Mouse (Mus musculus): ENCODE results near the gene Prkce. TPM values are rescaled to one million over a fixed set of nuclear protein-coding genes. Genes with fewer than 3 reads are reported as not detected.
A peak's percentile ranks its signal among the peaks of the same experiment; 100 is the strongest.

Gene Prkce
- polyA plus RNA-seq, 2 experiments = 0.32 to 0.37 TPM

DNA sequence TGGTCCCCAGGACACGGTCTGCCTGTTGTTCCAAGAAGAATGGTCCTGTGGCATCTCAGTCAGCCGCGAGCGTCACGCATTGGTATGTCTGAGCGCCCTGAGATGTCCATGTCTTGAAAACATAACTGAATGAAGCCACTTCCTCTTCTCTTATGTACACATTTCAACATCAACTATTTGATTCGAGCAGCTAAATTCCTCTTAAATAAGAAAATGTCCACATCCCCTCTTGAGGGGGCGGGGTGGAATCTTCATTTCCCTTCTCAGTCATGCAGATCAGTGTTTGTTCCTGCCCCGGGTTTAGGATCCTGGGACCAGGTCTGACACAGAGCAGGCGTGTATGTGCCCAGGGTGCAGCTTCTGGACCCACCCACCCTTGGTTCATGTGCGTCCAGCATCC, 211.0 kb downstream of the Prkce start:
- 61% methylated on average over 11 of the region's 11 CpGs for WGBS (ENCODE audit: insufficient replicate concordance)
- H3K4me1 ChIP-seq (replicated peaks; ENCODE audit: control insufficient read depth in 2 of 2, insufficient read depth in 2 of 2, low read length in 1 of 2) = peaks cover 0 to 8% of the 10 kb centered on the region in 2 experiments; a peak in 1 of 4 replicates
- DNase-seq (ENCODE audit: low read depth in 3 of 3, low spot score in 3 of 3) (no peak), ATAC-seq (ENCODE audit: insufficient read depth) (no peak)
- no peak overlapping the region for H3K27ac ChIP-seq
- H3K4me2 ChIP-seq (ENCODE audit: low read depth) = no peak overlapping the region
- H3K27me3 ChIP-seq (ENCODE audit: control insufficient read depth, insufficient read depth, low read length) = no peaks in the 10 kb centered on the region
- no peak overlapping the region for H3K9ac ChIP-seq (replicated peaks)
- H3K9me3 ChIP-seq (ENCODE audit: control insufficient read depth, low read length) = no peaks in the 10 kb centered on the region
- no peaks in the 10 kb centered on the region for H3K36me3 ChIP-seq (replicated peaks; ENCODE audit: control insufficient read depth, insufficient read depth, low read depth)
- TF ChIP-seq EP300 (IDR thresholded peaks at IDR 0.05; ENCODE audit: low read depth) = no peak
- no peak for TF ChIP-seq CTCF (IDR thresholded peaks at IDR 0.05; ENCODE audit: low read depth)
- no peak overlapping the region for H3K4me3 ChIP-seq (ENCODE audit: insufficient read depth in 1 of 2, low read depth in 2 of 2, low read length in 2 of 2)

DNA sequence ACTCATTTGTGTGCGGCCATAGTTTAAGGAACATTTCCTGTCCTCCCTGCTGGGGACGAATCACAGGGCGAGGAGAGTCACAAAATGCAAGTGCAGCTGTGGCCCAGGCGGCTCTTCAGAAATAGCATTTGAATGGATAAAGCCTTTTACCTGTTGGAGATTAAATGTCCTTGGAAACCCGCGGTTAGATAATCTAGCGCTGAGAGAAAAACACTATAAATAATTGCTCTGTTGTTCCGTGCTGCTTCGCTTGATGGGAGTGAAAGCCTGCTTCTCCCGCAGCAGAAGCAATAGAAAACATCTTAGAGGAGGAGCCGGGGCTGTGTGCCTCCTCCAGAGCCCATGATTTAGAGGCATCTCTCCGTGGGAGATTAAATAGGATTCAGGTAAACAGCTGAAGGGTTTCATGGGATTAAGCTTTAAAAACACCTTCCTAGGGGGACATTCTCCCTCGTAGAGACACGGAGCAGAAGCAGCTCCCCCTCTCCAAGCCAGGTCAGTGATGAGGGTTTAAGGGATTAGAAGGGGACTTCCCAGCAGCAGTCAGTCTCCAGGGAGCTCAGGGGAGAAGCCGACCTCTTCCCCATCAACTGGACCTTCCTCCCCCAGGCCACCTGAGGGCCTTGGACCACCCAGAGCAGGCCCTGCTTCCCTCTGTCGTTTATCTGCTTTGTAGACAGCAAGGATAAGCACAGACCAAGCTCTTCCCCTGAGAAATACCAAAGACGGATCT, 212.0 kb downstream of the Prkce start:
- 47% methylated on average over 17 of the region's 17 CpGs for WGBS (ENCODE audit: insufficient replicate concordance)
- TF ChIP-seq EP300 (IDR thresholded peaks at IDR 0.05; ENCODE audit: low read depth) = no peak
- TF ChIP-seq CTCF (IDR thresholded peaks at IDR 0.05; ENCODE audit: low read depth) = no peak
- no peak for ATAC-seq (ENCODE audit: insufficient read depth)
- no peaks in the 10 kb centered on the region for H3K27me3 ChIP-seq (ENCODE audit: control insufficient read depth, insufficient read depth, low read length)
- no peak overlapping the region for H3K9ac ChIP-seq (replicated peaks)
- H3K4me3 ChIP-seq (ENCODE audit: insufficient read depth in 1 of 2, low read depth in 2 of 2, low read length in 2 of 2) = no peak overlapping the region
- DNase-seq (ENCODE audit: low read depth in 3 of 3, low spot score in 3 of 3) = no peak
- no peak overlapping the region for H3K27ac ChIP-seq
- H3K36me3 ChIP-seq (replicated peaks; ENCODE audit: control insufficient read depth, insufficient read depth, low read depth) = no peaks in the 10 kb centered on the region
- peaks cover 0 to 13% of the 10 kb centered on the region in 2 experiments; a peak in 2 of 4 replicates for H3K4me1 ChIP-seq (replicated peaks; ENCODE audit: control insufficient read depth in 2 of 2, insufficient read depth in 2 of 2, low read length in 1 of 2)
- H3K9me3 ChIP-seq (ENCODE audit: control insufficient read depth, low read length) = no peaks in the 10 kb centered on the region
- no peak overlapping the region for H3K4me2 ChIP-seq (ENCODE audit: low read depth)

DNA sequence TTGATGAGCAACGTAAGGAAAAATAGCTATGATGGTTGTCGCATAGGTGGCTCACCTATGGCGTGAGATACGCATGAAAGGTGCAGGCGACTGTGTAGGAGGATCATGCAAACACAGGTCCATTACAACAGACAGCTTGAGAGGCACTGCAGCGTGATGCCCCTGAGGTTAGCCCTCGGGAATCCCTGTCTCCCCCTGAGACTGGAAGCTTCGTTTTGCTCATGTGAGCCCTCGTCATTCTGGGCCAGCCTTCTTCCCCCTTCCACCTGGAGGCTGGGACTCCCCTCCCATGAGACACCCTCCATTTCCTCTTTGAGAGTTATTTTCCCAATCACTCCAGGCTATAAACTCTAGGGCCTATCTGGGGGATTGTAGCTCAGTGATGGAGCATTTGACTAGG, 213.9 kb downstream of the Prkce start:
- Histone ChIP-seq H3K9ac (replicated peaks) (no peak overlapping the region), H3K4me1 (replicated peaks; ENCODE audit: control insufficient read depth in 2 of 2, insufficient read depth in 2 of 2, low read length in 1 of 2) (peaks cover 0 to 13% of the 10 kb centered on the region in 2 experiments; a peak in 2 of 4 replicates), H3K9me3 (ENCODE audit: control insufficient read depth, low read length) (no peaks in the 10 kb centered on the region), H3K4me2 (ENCODE audit: low read depth) (no peak overlapping the region), H3K36me3 (replicated peaks; ENCODE audit: control insufficient read depth, insufficient read depth, low read depth) (no peaks in the 10 kb centered on the region), H3K27me3 (ENCODE audit: control insufficient read depth, insufficient read depth, low read length) (no peaks in the 10 kb centered on the region), H3K27ac (no peak overlapping the region), H3K4me3 (ENCODE audit: insufficient read depth in 1 of 2, low read depth in 2 of 2, low read length in 2 of 2) (no peak overlapping the region)
- no peak for ATAC-seq (ENCODE audit: insufficient read depth)
- no peak for DNase-seq (ENCODE audit: low read depth in 3 of 3, low spot score in 3 of 3)
- TF ChIP-seq EP300 (IDR thresholded peaks at IDR 0.05; ENCODE audit: low read depth) (no peak), CTCF (IDR thresholded peaks at IDR 0.05; ENCODE audit: low read depth) (no peak)
- 80% methylated on average over 9 of the region's 9 CpGs for WGBS (ENCODE audit: insufficient replicate concordance)

DNA sequence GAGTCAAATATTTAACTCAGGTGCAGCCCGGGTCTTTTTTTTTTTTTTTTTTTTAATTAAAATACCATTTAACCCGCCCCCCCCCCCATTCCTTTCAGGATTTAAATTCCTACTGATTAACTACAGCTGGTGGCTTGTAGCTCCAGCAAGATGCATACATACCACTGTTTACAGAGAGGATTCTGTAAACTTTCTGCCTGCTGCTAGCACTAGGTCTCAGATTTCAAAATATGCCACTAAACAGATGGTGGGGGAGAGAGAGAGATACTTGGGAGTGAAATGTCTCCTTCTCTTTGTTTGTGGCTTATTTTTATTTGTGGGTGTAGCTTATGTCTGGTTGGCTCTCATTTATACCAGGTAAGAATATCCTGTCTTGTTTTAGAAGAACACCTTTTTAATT, 215.3 kb downstream of the Prkce start:
- Histone ChIP-seq H3K4me1 (replicated peaks; ENCODE audit: control insufficient read depth in 2 of 2, insufficient read depth in 2 of 2, low read length in 1 of 2) (peaks cover 0 to 13% of the 10 kb centered on the region in 2 experiments; a peak in 2 of 4 replicates), H3K9me3 (ENCODE audit: control insufficient read depth, low read length) (no peaks in the 10 kb centered on the region), H3K4me2 (ENCODE audit: low read depth) (no peak overlapping the region), H3K4me3 (ENCODE audit: insufficient read depth in 1 of 2, low read depth in 2 of 2, low read length in 2 of 2) (no peak overlapping the region), H3K36me3 (replicated peaks; ENCODE audit: control insufficient read depth, insufficient read depth, low read depth) (no peaks in the 10 kb centered on the region), H3K27me3 (ENCODE audit: control insufficient read depth, insufficient read depth, low read length) (no peaks in the 10 kb centered on the region), H3K9ac (replicated peaks) (no peak overlapping the region), H3K27ac (no peak overlapping the region)
- WGBS (ENCODE audit: insufficient replicate concordance) = 37% methylated on average over 2 of the region's 2 CpGs
- TF ChIP-seq EP300 (IDR thresholded peaks at IDR 0.05; ENCODE audit: low read depth) (no peak), CTCF (IDR thresholded peaks at IDR 0.05; ENCODE audit: low read depth) (no peak)
- DNase-seq (ENCODE audit: low read depth in 3 of 3, low spot score in 3 of 3) (no peak), ATAC-seq (ENCODE audit: insufficient read depth) (no peak)

DNA sequence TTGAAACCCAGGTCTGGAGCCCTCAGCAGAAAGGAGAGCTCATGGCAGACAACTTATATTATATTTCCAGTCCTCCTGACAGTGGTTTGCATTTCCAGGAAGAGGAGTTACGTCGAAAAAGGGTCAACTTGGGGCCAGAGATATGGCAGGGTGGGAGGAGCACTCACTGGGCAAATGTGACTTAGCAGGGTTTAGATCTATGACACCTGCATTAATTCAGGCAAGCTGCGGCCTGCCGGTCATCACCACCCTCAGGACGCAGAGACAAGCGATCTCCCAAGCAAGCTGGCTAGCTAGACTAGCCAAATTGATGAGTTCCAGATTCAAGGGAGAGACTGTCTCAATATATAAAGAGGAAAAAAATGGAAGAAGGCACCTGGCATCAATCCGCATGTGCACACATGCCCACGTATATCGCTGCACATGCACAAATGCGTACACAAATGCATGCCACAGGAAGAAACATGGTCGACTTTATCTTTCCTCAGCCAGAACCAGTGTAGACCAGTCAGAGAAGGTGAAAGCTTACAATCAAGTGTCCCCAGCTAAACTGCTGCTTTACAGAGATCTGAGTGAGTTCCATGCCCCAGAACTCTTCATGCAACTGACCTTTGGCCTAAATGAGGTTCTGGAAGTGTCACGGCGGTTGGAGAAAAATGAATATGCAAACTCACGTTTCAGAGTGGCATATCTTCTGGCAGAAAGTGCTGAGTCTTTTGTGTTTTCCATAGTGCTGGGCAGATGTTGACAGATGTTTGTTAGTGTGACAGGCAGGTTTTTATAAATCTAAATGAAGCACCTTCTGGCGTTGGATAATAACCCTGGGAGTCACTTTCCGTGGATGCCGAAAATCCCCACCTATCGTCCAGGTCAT, 216.4 kb downstream of the Prkce start:
- Histone ChIP-seq H3K4me2 (ENCODE audit: low read depth) (no peak overlapping the region), H3K4me3 (ENCODE audit: insufficient read depth in 1 of 2, low read depth in 2 of 2, low read length in 2 of 2) (no peak overlapping the region), H3K27ac (no peak overlapping the region), H3K36me3 (replicated peaks; ENCODE audit: control insufficient read depth, insufficient read depth, low read depth) (no peaks in the 10 kb centered on the region), H3K9me3 (ENCODE audit: control insufficient read depth, low read length) (no peaks in the 10 kb centered on the region), H3K27me3 (ENCODE audit: control insufficient read depth, insufficient read depth, low read length) (no peaks in the 10 kb centered on the region), H3K4me1 (replicated peaks; ENCODE audit: control insufficient read depth in 2 of 2, insufficient read depth in 2 of 2, low read length in 1 of 2) (peaks cover 0 to 9% of the 10 kb centered on the region in 2 experiments; a peak in 2 of 4 replicates), H3K9ac (replicated peaks) (no peak overlapping the region)
- DNase-seq (ENCODE audit: low read depth in 3 of 3, low spot score in 3 of 3) (peak in 2 of 3 experiments; percentile 11 to 15), ATAC-seq (ENCODE audit: insufficient read depth) (no peak)
- 50% methylated on average over 18 of the region's 18 CpGs for WGBS (ENCODE audit: insufficient replicate concordance)
- TF ChIP-seq CTCF (IDR thresholded peaks at IDR 0.05; ENCODE audit: low read depth) (no peak), EP300 (IDR thresholded peaks at IDR 0.05; ENCODE audit: low read depth) (no peak)
